Comparison of ENCODE assay signal across 9 mouse cellular contexts in genomic region chr13:63294359-63295193, GRCm38 (mm10).
DNase-seq lines count a peak whose midpoint lies in the region; ATAC-seq and TF ChIP-seq lines count a peak whose summit lies in the region.
"Had no signal": no experiment of that assay in that cellular context is flagged by ENCODE, and none has a peak within 500 bp of the region (broad histone marks: within the 10 kb centered on the region; RNA-seq: fewer than 3 reads in every experiment).

No protein-coding gene starts in this region.

- H3K27me3 ChIP-seq in forebrain, embryonic 11.5 days (ENCODE audit: control insufficient read depth, insufficient read depth, low read length) = no peaks in the 10 kb centered on the region
- no peaks in the 10 kb centered on the region for H3K27me3 ChIP-seq in forebrain, embryonic 16.5 days (replicated peaks; ENCODE audit: control insufficient read depth, insufficient read depth, low read length)
- peaks cover 79% of the 10 kb centered on the region for H3K27me3 ChIP-seq in hindbrain, embryonic 10.5 days (ENCODE audit: insufficient read depth, poor library complexity, severe bottlenecking)
- H3K27me3 ChIP-seq in limb, embryonic 13.5 days = no peaks in the 10 kb centered on the region
- H3K27me3 ChIP-seq in midbrain, postnatal 0 days (ENCODE audit: insufficient read depth, low read length) = no peaks in the 10 kb centered on the region

- H3K36me3 ChIP-seq in forebrain, embryonic 11.5 days (ENCODE audit: control insufficient read depth, insufficient read depth, low read length) = no peaks in the 10 kb centered on the region
- H3K36me3 ChIP-seq in forebrain, embryonic 16.5 days (ENCODE audit: control insufficient read depth, insufficient read depth) = peaks cover 6% of the 10 kb centered on the region; the same call in 1 of the 2 replicates
- H3K36me3 ChIP-seq in hindbrain, embryonic 10.5 days = peaks cover 37% of the 10 kb centered on the region
- H3K36me3 ChIP-seq in limb, embryonic 13.5 days = peaks cover 90% of the 10 kb centered on the region
- peaks cover 12% of the 10 kb centered on the region; the same call in 1 of the 2 replicates for H3K36me3 ChIP-seq in midbrain, postnatal 0 days (ENCODE audit: insufficient read depth, low read length)

- whole genome bisulfite sequencing in forebrain, embryonic 11.5 days = 21% methylated on average over 15 of the region's 15 CpGs
- whole genome bisulfite sequencing in forebrain, embryonic 16.5 days = 24% methylated on average over 15 of the region's 15 CpGs
- 23% methylated on average over 15 of the region's 15 CpGs for WGBS in hindbrain, embryonic 10.5 days
- 39% methylated on average over 15 of the region's 15 CpGs for WGBS in limb, embryonic 13.5 days
- 23% methylated on average over 15 of the region's 15 CpGs for WGBS in midbrain, postnatal 0 days

- no peaks in the 10 kb centered on the region for H3K9me3 ChIP-seq in forebrain, embryonic 11.5 days (ENCODE audit: control insufficient read depth, low read length)
- H3K9me3 ChIP-seq in forebrain, embryonic 16.5 days (ENCODE audit: control insufficient read depth, low read length) = no peaks in the 10 kb centered on the region
- H3K9me3 ChIP-seq in hindbrain, embryonic 10.5 days = no peaks in the 10 kb centered on the region
- H3K9me3 ChIP-seq in limb, embryonic 13.5 days = no peaks in the 10 kb centered on the region
- no peaks in the 10 kb centered on the region for H3K9me3 ChIP-seq in midbrain, postnatal 0 days (ENCODE audit: low read length)

- H3K4me2 ChIP-seq in forebrain, embryonic 11.5 days (ENCODE audit: low read depth, low read length, severe bottlenecking) = no peak overlapping the region
- H3K4me2 ChIP-seq in forebrain, embryonic 16.5 days (ENCODE audit: low read length) = no peak overlapping the region
- H3K4me2 ChIP-seq in limb, embryonic 13.5 days (replicated peaks) = peak overlapping the region; percentile 11; the same call in 1 of the 2 replicates
- H3K4me2 ChIP-seq in midbrain, postnatal 0 days (ENCODE audit: low read depth, low read length, poor library complexity, severe bottlenecking) = no peak overlapping the region

- peak overlapping the region; percentile 46 for H3K27ac ChIP-seq in forebrain, embryonic 11.5 days (ENCODE audit: low read depth, low read length)
- H3K27ac ChIP-seq in forebrain, embryonic 16.5 days (ENCODE audit: low read length) = no peak overlapping the region
- H3K27ac ChIP-seq in hindbrain, embryonic 10.5 days = peak overlapping the region; percentile 4
- H3K27ac ChIP-seq in limb, embryonic 13.5 days = peak overlapping the region; percentile 69
- H3K27ac ChIP-seq in midbrain, postnatal 0 days (ENCODE audit: low read depth, low read length) = no peak overlapping the region

- DNase-seq in forebrain, embryonic 11.5 days (ENCODE audit: low spot score) = peak; percentile 60
- peak; percentile 70 for DNase-seq in embryo, embryonic 10 days (ENCODE audit: low spot score)
- peak; percentile 71 for DNase-seq in hindbrain, embryonic 10.5 days (ENCODE audit: low spot score)
- peak; percentile 27 for DNase-seq in midbrain, postnatal 0 days (ENCODE audit: low spot score)
- no peak for DNase-seq in spleen, postnatal 14 days (ENCODE audit: low spot score in 2 of 2)
- DNase-seq in gastrocnemius, postnatal 25 days = no peak

- no peak for TF ChIP-seq CTCF in midbrain, postnatal 0 days (IDR thresholded peaks at IDR 0.05)

- peaks cover 19% of the 10 kb centered on the region for H3K4me1 ChIP-seq in forebrain, embryonic 11.5 days (replicated peaks; ENCODE audit: control insufficient read depth, insufficient read depth, low read length)
- peaks cover 3% of the 10 kb centered on the region; the same call in 1 of the 2 replicates for H3K4me1 ChIP-seq in forebrain, embryonic 16.5 days (replicated peaks; ENCODE audit: control insufficient read depth, insufficient read depth, low read length)
- peaks cover 33% of the 10 kb centered on the region for H3K4me1 ChIP-seq in hindbrain, embryonic 10.5 days (replicated peaks)
- H3K4me1 ChIP-seq in limb, embryonic 13.5 days = peaks cover 69% of the 10 kb centered on the region
- H3K4me1 ChIP-seq in midbrain, postnatal 0 days (ENCODE audit: insufficient read depth, low read length) = no peaks in the 10 kb centered on the region; the same call in 1 of the 2 replicates

- H3K9ac ChIP-seq in forebrain, embryonic 11.5 days (ENCODE audit: low read length) = peak overlapping the region; percentile 20; the same call in 1 of the 2 replicates
- H3K9ac ChIP-seq in forebrain, embryonic 16.5 days (replicated peaks; ENCODE audit: low read depth, low read length) = no peak overlapping the region
- H3K9ac ChIP-seq in limb, embryonic 13.5 days = no peak overlapping the region
- no peak overlapping the region for H3K9ac ChIP-seq in midbrain, postnatal 0 days (replicated peaks; ENCODE audit: low read length, poor library complexity, severe bottlenecking)

- no peak overlapping the region for H3K4me3 ChIP-seq in forebrain, embryonic 11.5 days (ENCODE audit: low read depth, low read length)
- H3K4me3 ChIP-seq in forebrain, embryonic 16.5 days (replicated peaks; ENCODE audit: low read length) = no peak overlapping the region
- H3K4me3 ChIP-seq in hindbrain, embryonic 10.5 days = no peak overlapping the region; the same call in 1 of the 2 replicates
- H3K4me3 ChIP-seq in limb, embryonic 13.5 days = no peak overlapping the region
- H3K4me3 ChIP-seq in midbrain, postnatal 0 days (ENCODE audit: low read depth, low read length) = no peak overlapping the region
- H3K4me3 ChIP-seq: erythroblast, embryonic 14.5 days had no signal

- peak; percentile 60 for ATAC-seq in forebrain, embryonic 11.5 days (replicated peaks; ENCODE audit: low FRiP score)
- ATAC-seq in forebrain, embryonic 16.5 days = no peak
- ATAC-seq in limb, embryonic 13.5 days (ENCODE audit: low FRiP score, low read depth) = no peak
- no peak for ATAC-seq in midbrain, postnatal 0 days (ENCODE audit: low FRiP score)

Comparison
In these comparisons a context has a peak if more than half of its experiments do, and no peak if none do; other contexts are left out.
1. H3K27ac ChIP-seq: peak in forebrain, embryonic 11.5 days (single experiment), hindbrain, embryonic 10.5 days (single experiment) and limb, embryonic 13.5 days (single experiment); none in forebrain, embryonic 16.5 days (single experiment) and midbrain, postnatal 0 days (single experiment).
2. DNase-seq: peak in forebrain, embryonic 11.5 days (single experiment), embryo, embryonic 10 days (single experiment), hindbrain, embryonic 10.5 days (single experiment) and midbrain, postnatal 0 days (single experiment); none in spleen, postnatal 14 days (0 of 2) and gastrocnemius, postnatal 25 days (single experiment).